Mouse (Mus musculus): ENCODE results near the gene Trim42.

- TF ChIP-seq CTCF (IDR thresholded peaks at IDR 0.05; ENCODE audit: low read depth, low read length) (no peak), POLR2A (IDR thresholded peaks at IDR 0.05; ENCODE audit: extremely low read depth, insufficient read depth, low read length) (no peak)
Measured at GRCm38 (mm10) chr9:97344767-97345297, 24.9 kb downstream of the Trim42 start.
